Mouse (Mus musculus): ENCODE measurements around the gene Smim20. TPM values are rescaled to one million over a fixed set of nuclear protein-coding genes. Genes with fewer than 3 reads are reported as not detected.

Smim20 gene
- polyA plus RNA-seq (2012): 32.2 and 44.0 TPM in 2 replicates

DNA sequence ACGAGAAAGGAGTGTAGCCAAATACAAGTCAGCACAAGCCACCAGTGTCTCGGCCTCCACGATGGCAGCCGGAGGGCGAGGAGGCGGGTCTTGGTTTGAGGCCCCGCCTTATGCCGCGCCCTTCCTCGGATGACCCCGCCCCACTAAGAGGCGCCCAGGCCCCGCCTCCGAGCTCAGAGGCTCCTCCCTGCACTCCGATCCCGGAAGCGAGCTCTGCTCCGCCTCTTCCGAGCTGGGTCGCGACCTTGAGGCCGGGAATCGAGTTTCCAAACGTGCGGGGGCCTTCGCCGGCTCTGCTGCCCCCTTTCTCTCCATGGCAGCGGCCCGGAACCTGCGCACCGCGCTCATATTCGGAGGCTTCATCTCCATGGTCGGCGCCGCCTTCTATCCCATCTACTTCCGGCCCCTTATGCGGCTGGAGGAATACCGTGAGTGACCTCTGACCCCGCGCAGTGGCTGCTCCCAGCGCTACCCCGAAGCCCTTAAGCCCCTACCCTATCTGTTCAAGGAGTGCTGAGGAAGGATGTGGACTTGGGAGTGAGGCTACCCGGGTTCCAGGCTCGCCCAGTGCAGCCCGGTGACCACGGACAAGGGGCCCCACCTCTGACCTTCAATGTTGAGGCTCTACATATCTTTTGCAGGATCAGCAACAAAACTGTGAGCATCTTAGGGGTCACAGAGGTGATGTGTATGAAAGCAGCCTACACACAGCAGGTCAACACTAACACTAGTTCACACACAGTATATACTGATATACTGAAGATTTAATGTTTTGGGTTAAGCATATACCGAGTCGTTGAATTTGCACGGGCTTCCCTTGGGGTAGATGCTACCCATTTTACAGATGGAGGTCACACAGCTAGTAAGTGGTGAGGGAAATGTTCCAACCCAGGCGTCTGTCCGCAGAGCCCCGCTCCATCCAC is at the start of gene Smim20:
Gene Smim20, plus strand, starts transcription at position 153 of the 923 bp plus-strand sequence.
- no peak for TF ChIP-seq GATA1 (IDR thresholded peaks at IDR 0.05; ENCODE audit: low read length)

DNA sequence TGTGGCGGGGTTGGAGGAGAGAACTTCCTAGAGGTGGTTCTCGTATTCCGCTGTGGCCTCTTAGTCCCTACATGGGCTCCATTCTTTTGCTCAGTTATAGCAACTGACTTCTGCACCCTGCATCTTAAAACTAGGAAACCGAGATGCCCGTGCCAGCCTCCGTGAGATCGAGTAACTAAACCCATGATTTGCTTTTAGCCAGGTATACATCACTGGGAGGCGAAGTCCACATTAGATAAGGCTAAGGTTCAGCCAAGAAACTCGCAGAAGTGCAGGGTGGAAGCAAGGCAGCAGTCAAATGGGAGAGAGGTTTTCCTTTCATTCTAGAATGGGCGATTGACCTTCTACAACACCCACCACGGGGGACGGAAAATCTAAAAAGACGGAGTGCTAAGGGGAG is 41.4 kb upstream of the Smim20 start:
- no peak for TF ChIP-seq GATA1 (IDR thresholded peaks at IDR 0.05; ENCODE audit: low read length)

GRCm38 (mm10) chr5:53230560-53230959 is 36.3 kb upstream of the Smim20 start:
- no peak for TF ChIP-seq GATA1 (IDR thresholded peaks at IDR 0.05; ENCODE audit: low read length)

- TF ChIP-seq GATA1 (IDR thresholded peaks at IDR 0.05; ENCODE audit: low read length): no peak
These were observed 31.3 kb upstream of the Smim20 start for GRCm38 (mm10) chr5:53235551-53235950.

GRCm38 (mm10) chr5:53236136-53236535 is 30.7 kb upstream of the Smim20 start:
- TF ChIP-seq GATA1 (IDR thresholded peaks at IDR 0.05; ENCODE audit: low read length): no peak

DNA sequence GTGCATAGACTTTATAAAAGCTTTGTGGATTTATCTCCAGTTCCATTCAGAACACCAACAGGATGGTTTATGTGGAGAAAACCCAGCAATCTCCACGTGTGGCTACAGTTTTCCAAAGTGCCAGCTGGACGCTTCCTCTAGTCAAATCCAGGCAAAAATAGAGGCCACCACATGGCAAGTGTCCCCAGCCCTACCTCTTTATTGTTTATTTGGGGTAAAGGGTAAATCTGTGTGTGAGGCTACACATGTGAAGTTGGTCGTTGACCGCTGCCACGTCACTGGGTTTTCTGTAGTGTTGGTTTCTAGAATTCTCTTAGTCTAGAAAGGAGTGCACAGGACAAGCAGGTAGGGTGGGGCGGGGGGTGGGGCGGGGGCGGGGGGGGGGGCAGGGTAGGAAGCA is 30.1 kb upstream of the Smim20 start:
- no peak for TF ChIP-seq GATA1 (IDR thresholded peaks at IDR 0.05; ENCODE audit: low read length)

DNA sequence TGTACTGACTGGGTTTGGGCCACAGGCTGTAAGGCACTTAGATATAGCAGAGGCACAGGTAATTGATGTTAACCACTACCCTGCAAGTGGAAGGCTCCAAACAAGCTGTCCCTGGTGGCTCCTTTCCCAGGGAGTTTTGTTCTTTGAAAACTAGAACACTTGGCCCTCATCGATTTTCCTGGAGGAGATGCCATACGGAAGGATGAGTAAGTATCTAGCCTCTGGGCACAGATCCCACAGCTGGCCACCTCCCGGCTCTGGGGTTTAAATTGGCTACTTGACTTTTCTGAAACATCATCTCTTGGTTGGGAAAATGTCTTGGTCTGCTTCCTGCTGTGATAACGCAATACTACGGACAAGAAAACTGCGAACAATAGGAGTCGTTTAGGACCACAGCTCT is 28.1 kb upstream of the Smim20 start:
- TF ChIP-seq GATA1 (IDR thresholded peaks at IDR 0.05; ENCODE audit: low read length): no peak

DNA sequence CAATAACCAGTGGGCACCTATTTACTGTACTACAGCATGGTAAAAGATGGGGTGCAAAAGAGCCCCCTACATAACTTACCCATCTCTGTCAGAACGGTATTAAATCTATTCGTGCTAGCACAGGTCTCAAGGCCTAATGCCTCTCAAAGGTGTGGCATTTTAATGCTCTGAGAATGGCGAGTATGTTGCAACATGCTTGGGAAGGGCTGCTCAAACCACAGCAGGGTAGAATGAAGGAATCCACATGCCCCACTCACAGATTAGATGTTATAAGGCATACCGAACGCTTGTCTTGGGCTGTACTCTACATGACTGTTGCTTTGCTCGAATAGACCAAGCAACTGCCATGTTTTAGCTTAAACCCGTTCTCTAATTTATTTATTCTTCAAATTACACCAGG is 27.7 kb upstream of the Smim20 start:
- TF ChIP-seq GATA1 (IDR thresholded peaks at IDR 0.05; ENCODE audit: low read length): no peak

- TF ChIP-seq GATA1 (IDR thresholded peaks at IDR 0.05; ENCODE audit: low read length): no peak
These were observed 26.9 kb upstream of the Smim20 start for GRCm38 (mm10) chr5:53239831-53240440.

- TF ChIP-seq GATA1 (IDR thresholded peaks at IDR 0.05; ENCODE audit: low read length): no peak
These were observed 25.8 kb upstream of the Smim20 start for GRCm38 (mm10) chr5:53241109-53241508.

- TF ChIP-seq GATA1 (IDR thresholded peaks at IDR 0.05; ENCODE audit: low read length): no peak
These were observed 24.9 kb upstream of the Smim20 start for GRCm38 (mm10) chr5:53241963-53242362.

GRCm38 (mm10) chr5:53242865-53243499 is 23.9 kb upstream of the Smim20 start:
- no peak for TF ChIP-seq GATA1 (IDR thresholded peaks at IDR 0.05; ENCODE audit: low read length)

DNA sequence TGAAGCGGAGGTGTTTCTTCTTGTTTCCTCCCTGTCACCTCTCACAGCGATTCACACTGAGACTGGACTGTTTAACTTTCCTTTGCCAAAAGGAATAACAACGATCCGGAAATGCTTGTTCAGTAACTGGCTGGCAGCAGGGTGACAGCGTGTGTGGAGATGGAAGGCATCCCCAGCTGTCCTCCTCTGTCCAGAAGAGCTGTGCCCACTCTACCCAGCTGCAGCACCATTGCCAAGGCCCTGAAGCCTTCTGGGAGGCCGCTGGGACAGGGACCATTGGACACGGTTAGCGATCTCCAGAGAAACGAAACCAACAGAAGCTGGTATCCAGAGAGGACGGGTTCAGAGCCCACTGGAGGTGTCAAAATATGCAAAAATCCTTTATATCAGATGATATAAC is 22.9 kb upstream of the Smim20 start:
- no peak for TF ChIP-seq GATA1 (IDR thresholded peaks at IDR 0.05; ENCODE audit: low read length)

- no peak for TF ChIP-seq GATA1 (IDR thresholded peaks at IDR 0.05; ENCODE audit: low read length)
These were observed 18.4 kb upstream of the Smim20 start for GRCm38 (mm10) chr5:53248499-53248898.

- TF ChIP-seq GATA1 (IDR thresholded peaks at IDR 0.05; ENCODE audit: low read length): no peak
These were observed 17.3 kb upstream of the Smim20 start for GRCm38 (mm10) chr5:53249431-53250061.

DNA sequence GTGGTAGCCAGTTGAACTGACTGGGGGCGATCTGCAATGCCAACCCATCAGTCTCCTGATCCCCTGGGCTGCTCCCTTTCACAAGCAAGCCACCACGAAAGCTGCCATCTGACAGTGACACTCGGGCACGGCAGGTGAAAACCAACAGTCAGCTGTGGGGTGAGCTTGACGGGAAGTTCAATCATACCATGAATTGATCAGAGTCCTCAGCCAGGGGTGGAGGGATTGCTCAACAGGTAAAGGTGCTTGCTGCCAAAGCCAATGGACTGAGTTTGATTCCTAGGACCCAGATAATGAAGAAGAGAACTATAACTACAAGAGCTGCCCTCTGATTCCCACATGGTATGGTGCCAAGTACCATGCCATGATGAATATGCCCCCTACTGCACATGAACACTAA is 12.7 kb upstream of the Smim20 start:
- no peak for TF ChIP-seq GATA1 (IDR thresholded peaks at IDR 0.05; ENCODE audit: low read length)

All from G1E-ER4 (cell line).